In the genomic region with DNA sequence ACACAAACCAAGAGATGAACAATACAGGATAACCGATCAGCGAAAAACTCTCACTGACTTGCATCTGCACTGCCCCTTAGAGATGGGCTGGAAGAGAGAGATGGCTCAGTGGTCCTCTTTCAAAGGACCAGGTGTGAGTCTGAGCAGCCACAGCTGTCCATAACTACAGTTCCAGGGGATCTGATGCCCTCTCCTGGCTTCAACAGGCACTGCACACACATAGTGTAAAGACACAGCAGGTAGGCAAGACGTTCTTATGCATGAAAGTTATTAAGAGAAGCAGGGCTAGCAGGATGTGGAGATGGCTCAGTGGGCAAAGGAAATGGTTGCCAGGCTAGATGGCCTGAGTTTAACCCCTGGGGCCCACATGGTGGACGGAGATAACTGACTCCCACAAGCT, we compare ENCODE assay signal across 8 mouse cellular contexts. TPM values are rescaled to one million over a fixed set of nuclear protein-coding genes. Genes with fewer than 3 reads are reported as not detected.
A peak's percentile ranks its signal among the peaks of the same experiment; 100 is the strongest.
DNase-seq lines count a peak whose midpoint lies in the region; ATAC-seq and TF ChIP-seq lines count a peak whose summit lies in the region.

No protein-coding gene starts in this region.

- H3K9me3 ChIP-seq in intestine, postnatal 0 days (ENCODE audit: control insufficient read depth), result no peaks in the 10 kb centered on the region
- no peaks in the 10 kb centered on the region for H3K9me3 ChIP-seq in intestine, embryonic 16.5 days (ENCODE audit: control insufficient read depth, low read length)
- H3K9me3 ChIP-seq in ES-Bruce4 (replicated peaks; ENCODE audit: control insufficient read depth, insufficient read depth, low read length, poor library complexity, severe bottlenecking), result no peaks in the 10 kb centered on the region
- no peaks in the 10 kb centered on the region for H3K9me3 ChIP-seq in midbrain, embryonic 15.5 days
- no peaks in the 10 kb centered on the region for H3K9me3 ChIP-seq in kidney, embryonic 15.5 days (replicated peaks)

- no peak for TF ChIP-seq EP300 in ES-Bruce4 (IDR thresholded peaks at IDR 0.05; ENCODE audit: insufficient read depth, low read depth, low read length)

- peak; percentile 68 for TF ChIP-seq CTCF in intestine, postnatal 0 days (IDR thresholded peaks at IDR 0.05; ENCODE audit: low read depth)
- peak; percentile 79 for TF ChIP-seq CTCF in ES-Bruce4 (IDR thresholded peaks at IDR 0.05; ENCODE audit: low read depth, low read length)

- H3K4me1 ChIP-seq in intestine, postnatal 0 days (replicated peaks; ENCODE audit: control insufficient read depth, insufficient read depth, low read length), result 0 out of 2 replicates have a peak, but pooled peaks cover 2% of the 10 kb centered on the region
- peaks cover 15% of the 10 kb centered on the region for H3K4me1 ChIP-seq in intestine, embryonic 16.5 days (ENCODE audit: control insufficient read depth, insufficient read depth, low read length)
- peaks cover 3% of the 10 kb centered on the region for H3K4me1 ChIP-seq in ES-Bruce4 (ENCODE audit: control insufficient read depth, insufficient read depth, low read length)
- peaks cover 23% of the 10 kb centered on the region for H3K4me1 ChIP-seq in midbrain, embryonic 15.5 days
- peaks cover 38% of the 10 kb centered on the region for H3K4me1 ChIP-seq in kidney, embryonic 15.5 days

- no peak overlapping the region for H3K4me3 ChIP-seq in intestine, postnatal 0 days (ENCODE audit: low read depth, low read length)
- no peak overlapping the region for H3K4me3 ChIP-seq in intestine, embryonic 16.5 days (ENCODE audit: low read length)
- H3K4me3 ChIP-seq in ES-Bruce4 (ENCODE audit: low read depth, low read length), result no peak overlapping the region
- no peak overlapping the region for H3K4me3 ChIP-seq in midbrain, embryonic 15.5 days
- no peak overlapping the region for H3K4me3 ChIP-seq in kidney, embryonic 15.5 days (replicated peaks)

- no peak for DNase-seq in cerebellum, postnatal 14 days
- no peak for DNase-seq in right cerebral cortex, postnatal 25 days

- H3K27me3 ChIP-seq in intestine, postnatal 0 days (replicated peaks; ENCODE audit: control insufficient read depth, insufficient read depth, low read length), result no peaks in the 10 kb centered on the region
- no peaks in the 10 kb centered on the region for H3K27me3 ChIP-seq in intestine, embryonic 16.5 days (replicated peaks; ENCODE audit: control insufficient read depth, insufficient read depth, low read length)
- no peaks in the 10 kb centered on the region for H3K27me3 ChIP-seq in ES-Bruce4 (ENCODE audit: control insufficient read depth, insufficient read depth, low read length, poor library complexity, severe bottlenecking)
- no peaks in the 10 kb centered on the region for H3K27me3 ChIP-seq in midbrain, embryonic 15.5 days (replicated peaks)
- no peaks in the 10 kb centered on the region; the same call in 1 of the 2 replicates for H3K27me3 ChIP-seq in kidney, embryonic 15.5 days

- H3K4me2 ChIP-seq in intestine, postnatal 0 days (replicated peaks; ENCODE audit: low read depth), result no peak overlapping the region
- H3K4me2 ChIP-seq in intestine, embryonic 16.5 days (ENCODE audit: low read depth, low read length), result no peak overlapping the region
- no peak overlapping the region for H3K4me2 ChIP-seq in midbrain, embryonic 15.5 days
- no peak overlapping the region for H3K4me2 ChIP-seq in kidney, embryonic 15.5 days

- 87% methylated on average over 4 of the region's 4 CpGs for WGBS in intestine, postnatal 0 days
- WGBS in intestine, embryonic 16.5 days, result 77% methylated on average over 4 of the region's 4 CpGs
- WGBS in midbrain, embryonic 15.5 days, result 77% methylated on average over 4 of the region's 4 CpGs
- WGBS in kidney, embryonic 15.5 days, result 81% methylated on average over 4 of the region's 4 CpGs

- no peak overlapping the region for H3K27ac ChIP-seq in intestine, postnatal 0 days (ENCODE audit: low read depth, low read length)
- H3K27ac ChIP-seq in intestine, embryonic 16.5 days (ENCODE audit: low read length), result no peak overlapping the region
- H3K27ac ChIP-seq in ES-Bruce4 (ENCODE audit: insufficient read depth, low read length), result no peak overlapping the region
- H3K27ac ChIP-seq in midbrain, embryonic 15.5 days, result peak overlapping the region; percentile 69
- H3K27ac ChIP-seq in kidney, embryonic 15.5 days, result no peak overlapping the region

- H3K9ac ChIP-seq in intestine, postnatal 0 days (ENCODE audit: low read depth, low read length), result no peak overlapping the region
- no peak overlapping the region for H3K9ac ChIP-seq in intestine, embryonic 16.5 days (ENCODE audit: low read depth, low read length)
- no peak overlapping the region for H3K9ac ChIP-seq in ES-Bruce4 (ENCODE audit: low read depth, poor library complexity, severe bottlenecking)
- no peak overlapping the region for H3K9ac ChIP-seq in midbrain, embryonic 15.5 days
- no peak overlapping the region for H3K9ac ChIP-seq in kidney, embryonic 15.5 days

- no peaks in the 10 kb centered on the region for H3K36me3 ChIP-seq in intestine, postnatal 0 days (ENCODE audit: control insufficient read depth, insufficient read depth)
- no peaks in the 10 kb centered on the region for H3K36me3 ChIP-seq in intestine, embryonic 16.5 days (ENCODE audit: control insufficient read depth, insufficient read depth, low read length)
- no peaks in the 10 kb centered on the region for H3K36me3 ChIP-seq in ES-Bruce4 (ENCODE audit: control insufficient read depth, insufficient read depth, low read length, poor library complexity, severe bottlenecking)
- no peaks in the 10 kb centered on the region for H3K36me3 ChIP-seq in midbrain, embryonic 15.5 days (replicated peaks)
- no peaks in the 10 kb centered on the region for H3K36me3 ChIP-seq in kidney, embryonic 15.5 days

- TF ChIP-seq POLR2A in ES-Bruce4 (IDR thresholded peaks at IDR 0.05; ENCODE audit: insufficient read depth, low read length), result no peak

- no peak for ATAC-seq in intestine, postnatal 0 days
- no peak for ATAC-seq in intestine, embryonic 16.5 days
- peak; percentile 63; the same call in 1 of the 2 replicates for ATAC-seq in erythroblast, adult 5-6 weeks (replicated peaks; ENCODE audit: low FRiP score, poor library complexity, severe bottlenecking)
- ATAC-seq in midbrain, embryonic 15.5 days (replicated peaks), result no peak
- no peak for ATAC-seq in kidney, embryonic 15.5 days (replicated peaks; ENCODE audit: low FRiP score)

RNA-seq across cellular contexts. Expression of gene Foxk1, which starts 13.6 kb away (rescaled TPM):
- 2.6 and 4.5 TPM in 2 replicates for polyA plus RNA-seq in intestine, postnatal 0 days (2015; fragmentation: Nextera tagmentation; extraction: Ambion mirVana)
- 1.9 and 2.0 TPM in 2 replicates for polyA plus RNA-seq in intestine, embryonic 16.5 days (2015; fragmentation: Nextera tagmentation; extraction: Ambion mirVana)
- polyA plus RNA-seq in ES-Bruce4 (2011; ENCODE audit: insufficient read depth, insufficient read length, low read depth, missing spikeins), result 17.7 and 18.6 TPM in 2 replicates
- 3.7 and 5.0 TPM in 2 replicates for total RNA-seq in erythroblast, adult 5-6 weeks (2015; ENCODE audit: low replicate concordance)
- 2.0 and 2.8 TPM in 2 replicates for total RNA-seq in erythroblast, adult 5-6 weeks (2017; ENCODE audit: low replicate concordance)
- polyA plus RNA-seq in midbrain, embryonic 15.5 days (2015; fragmentation: Nextera tagmentation; extraction: Ambion mirVana), result 6.9 and 8.1 TPM in 2 replicates
- 6.4 and 7.7 TPM in 2 replicates for polyA plus RNA-seq in kidney, embryonic 15.5 days (2015; fragmentation: Nextera tagmentation; extraction: Ambion mirVana)
